Mouse (Mus musculus): ENCODE measurements around the gene Sytl1.

- TF ChIP-seq CTCF (IDR thresholded peaks at IDR 0.05; ENCODE audit: low read depth, low read length): no peak
- no peak for TF ChIP-seq POLR2A (IDR thresholded peaks at IDR 0.05; ENCODE audit: borderline replicate concordance, low read depth, low read length)
Measured at GRCm38 (mm10) chr4:133235415-133235814, 27.5 kb downstream of the Sytl1 start.

Data from bone marrow macrophage, adult 2 months (primary cell).